Comparison of ENCODE assay signal across 8 mouse cellular contexts in genomic region chr5:136953440-136953951, GRCm38 (mm10). TPM values are rescaled to one million over a fixed set of nuclear protein-coding genes. Genes with fewer than 3 reads are reported as not detected.
DNase-seq lines count a peak whose midpoint lies in the region; ATAC-seq and TF ChIP-seq lines count a peak whose summit lies in the region.

No protein-coding gene starts in this region.

- no peaks in the 10 kb centered on the region for H3K36me3 ChIP-seq in testis, adult 2 months (ENCODE audit: control insufficient read depth, insufficient read depth, low read length)
- H3K36me3 ChIP-seq in heart, embryonic 13.5 days: peaks cover 6% of the 10 kb centered on the region
- no peaks in the 10 kb centered on the region for H3K36me3 ChIP-seq in kidney, embryonic 16.5 days (ENCODE audit: insufficient read depth, low read length)
- H3K36me3 ChIP-seq in lung, embryonic 15.5 days: no peaks in the 10 kb centered on the region
- H3K36me3 ChIP-seq in small intestine, adult 2 months (ENCODE audit: control insufficient read depth, insufficient read depth, low read length): no peaks in the 10 kb centered on the region

- no peaks in the 10 kb centered on the region for H3K27me3 ChIP-seq in testis, adult 2 months (ENCODE audit: control insufficient read depth, insufficient read depth, low read length)
- no peaks in the 10 kb centered on the region; the same call in 1 of the 2 replicates for H3K27me3 ChIP-seq in heart, embryonic 13.5 days (replicated peaks)
- H3K27me3 ChIP-seq in kidney, embryonic 16.5 days (ENCODE audit: insufficient read depth, low read length): no peaks in the 10 kb centered on the region
- H3K27me3 ChIP-seq in lung, embryonic 15.5 days: no peaks in the 10 kb centered on the region
- H3K27me3 ChIP-seq in small intestine, adult 2 months (ENCODE audit: control insufficient read depth, insufficient read depth, low read length): no peaks in the 10 kb centered on the region

- H3K4me2 ChIP-seq in heart, embryonic 13.5 days: peak overlapping the region; percentile 80
- H3K4me2 ChIP-seq in kidney, embryonic 16.5 days (replicated peaks; ENCODE audit: low read depth, low read length): peak overlapping the region; percentile 87
- H3K4me2 ChIP-seq in lung, embryonic 15.5 days: peak overlapping the region; percentile 73

- peaks cover 3% of the 10 kb centered on the region for H3K4me1 ChIP-seq in testis, adult 2 months (ENCODE audit: control insufficient read depth, insufficient read depth, low read length)
- peaks cover 17% of the 10 kb centered on the region for H3K4me1 ChIP-seq in heart, embryonic 13.5 days
- peaks cover 13% of the 10 kb centered on the region for H3K4me1 ChIP-seq in kidney, embryonic 16.5 days (ENCODE audit: insufficient read depth, low read length)
- H3K4me1 ChIP-seq in lung, embryonic 15.5 days: peaks cover 26% of the 10 kb centered on the region
- peaks cover 20% of the 10 kb centered on the region for H3K4me1 ChIP-seq in small intestine, adult 2 months (ENCODE audit: control insufficient read depth, insufficient read depth, insufficient read length, low read length)

- H3K9ac ChIP-seq in heart, embryonic 13.5 days: peak overlapping the region; percentile 92
- H3K9ac ChIP-seq in kidney, embryonic 16.5 days (replicated peaks; ENCODE audit: low read length): peak overlapping the region; percentile 76
- peak overlapping the region; percentile 80 for H3K9ac ChIP-seq in lung, embryonic 15.5 days

- H3K9me3 ChIP-seq in heart, embryonic 13.5 days: no peaks in the 10 kb centered on the region
- H3K9me3 ChIP-seq in kidney, embryonic 16.5 days (ENCODE audit: low read length): no peaks in the 10 kb centered on the region
- no peaks in the 10 kb centered on the region for H3K9me3 ChIP-seq in lung, embryonic 15.5 days

- DNase-seq in testis, postnatal 14 days (ENCODE audit: low spot score): no peak
- DNase-seq in cerebellum, postnatal 36 days: peak; percentile 41 to 57
- DNase-seq in retina, embryonic 14.5 days (ENCODE audit: low spot score): no peak

- no peak for TF ChIP-seq CTCF in testis, adult 2 months (IDR thresholded peaks at IDR 0.05; ENCODE audit: control insufficient read depth, insufficient read depth, insufficient replicate concordance, low read depth, low read length)
- no peak for TF ChIP-seq CTCF in small intestine, adult 2 months (IDR thresholded peaks at IDR 0.05; ENCODE audit: extremely low read depth, insufficient read length, insufficient replicate concordance, low read depth, low read length)

- 3% methylated on average over 12 of the region's 12 CpGs for WGBS in heart, embryonic 13.5 days
- 3% methylated on average over 12 of the region's 12 CpGs for WGBS in kidney, embryonic 16.5 days
- 1% methylated on average over 12 of the region's 12 CpGs for WGBS in lung, embryonic 15.5 days
- 2% methylated on average over 12 of the region's 12 CpGs for WGBS in small intestine, adult 2 months

- no peak for TF ChIP-seq POLR2A in testis, adult 2 months (IDR thresholded peaks at IDR 0.05; ENCODE audit: control insufficient read depth, low read depth, low read length)
- no peak for TF ChIP-seq POLR2A in small intestine, adult 2 months (IDR thresholded peaks at IDR 0.05; ENCODE audit: low read depth, low read length)

- 0 out of 2 replicates have a peak, but pooled peaks have one; percentile 17 for ATAC-seq in heart, embryonic 13.5 days (ENCODE audit: extremely low read depth, insufficient number of reproducible peaks, low FRiP score, low TSS enrichment)
- ATAC-seq in kidney, embryonic 16.5 days (ENCODE audit: low FRiP score, low TSS enrichment): peak; percentile 36
- no peak for ATAC-seq in lung, embryonic 15.5 days (ENCODE audit: borderline replicate concordance, extremely low read depth, low FRiP score, low TSS enrichment)

- peak overlapping the region; percentile 94 for H3K4me3 ChIP-seq in testis, adult 2 months (ENCODE audit: control insufficient read depth, low read depth, low read length)
- peak overlapping the region; percentile 88 for H3K4me3 ChIP-seq in heart, embryonic 13.5 days
- peak overlapping the region; percentile 80 for H3K4me3 ChIP-seq in kidney, embryonic 16.5 days (ENCODE audit: low read length)
- peak overlapping the region; percentile 72 for H3K4me3 ChIP-seq in lung, embryonic 15.5 days
- H3K4me3 ChIP-seq in small intestine, adult 2 months (ENCODE audit: low read depth, low read length): peak overlapping the region; percentile 81

- H3K27ac ChIP-seq in testis, adult 2 months (ENCODE audit: control insufficient read depth, insufficient read depth, low read depth, low read length): peak overlapping the region; percentile 95
- peak overlapping the region; percentile 67 for H3K27ac ChIP-seq in heart, embryonic 13.5 days (replicated peaks)
- H3K27ac ChIP-seq in kidney, embryonic 16.5 days (ENCODE audit: low read length): peak overlapping the region; percentile 67
- H3K27ac ChIP-seq in lung, embryonic 15.5 days: peak overlapping the region; percentile 76
- peak overlapping the region; percentile 77 for H3K27ac ChIP-seq in small intestine, adult 2 months (ENCODE audit: insufficient read depth, low read depth, low read length)

RNA-seq across cellular contexts. Expression of gene Fis1, which starts 0.4 kb away (rescaled TPM):
- 71.3 and 76.5 TPM in 2 replicates for polyA plus RNA-seq in testis, adult 2 months (2012; rRNA removed)
- 249 and 252 TPM in 2 replicates for polyA plus RNA-seq in heart, embryonic 13.5 days (2015; fragmentation: Nextera tagmentation; extraction: Ambion mirVana)
- polyA plus RNA-seq in kidney, embryonic 16.5 days (2015; fragmentation: Nextera tagmentation; extraction: Ambion mirVana): 291 and 296 TPM in 2 replicates
- 291 and 292 TPM in 2 replicates for polyA plus RNA-seq in lung, embryonic 15.5 days (2015; fragmentation: Nextera tagmentation; extraction: Ambion mirVana)
- polyA plus RNA-seq in small intestine, adult 2 months (2012; rRNA removed): 106 and 261 TPM in 2 replicates

RNA-seq across cellular contexts. Expression of gene Cldn15, which starts 12.9 kb away (rescaled TPM):
- polyA plus RNA-seq in testis, adult 2 months (2012; rRNA removed): 0.25 and 0.58 TPM in 2 replicates
- 3.8 and 4.3 TPM in 2 replicates for polyA plus RNA-seq in heart, embryonic 13.5 days (2015; fragmentation: Nextera tagmentation; extraction: Ambion mirVana)
- 4.0 and 4.9 TPM in 2 replicates for polyA plus RNA-seq in kidney, embryonic 16.5 days (2015; fragmentation: Nextera tagmentation; extraction: Ambion mirVana)
- 4.7 and 5.1 TPM in 2 replicates for polyA plus RNA-seq in lung, embryonic 15.5 days (2015; fragmentation: Nextera tagmentation; extraction: Ambion mirVana)
- 313 and 657 TPM in 2 replicates for polyA plus RNA-seq in small intestine, adult 2 months (2012; rRNA removed)

RNA-seq across cellular contexts. Expression of gene Plod3, which starts 33.3 kb away (rescaled TPM):
- 15.3 and 16.3 TPM in 2 replicates for polyA plus RNA-seq in testis, adult 2 months (2012; rRNA removed)
- 43.2 and 45.6 TPM in 2 replicates for polyA plus RNA-seq in heart, embryonic 13.5 days (2015; fragmentation: Nextera tagmentation; extraction: Ambion mirVana)
- 59.7 and 64.4 TPM in 2 replicates for polyA plus RNA-seq in kidney, embryonic 16.5 days (2015; fragmentation: Nextera tagmentation; extraction: Ambion mirVana)
- polyA plus RNA-seq in lung, embryonic 15.5 days (2015; fragmentation: Nextera tagmentation; extraction: Ambion mirVana): 55.9 and 58.9 TPM in 2 replicates
- 17.1 and 21.6 TPM in 2 replicates for polyA plus RNA-seq in small intestine, adult 2 months (2012; rRNA removed)

RNA-seq across cellular contexts. Expression of gene Znhit1, which starts 34.3 kb away (rescaled TPM):
- polyA plus RNA-seq in testis, adult 2 months (2012; rRNA removed): 308 and 386 TPM in 2 replicates
- polyA plus RNA-seq in heart, embryonic 13.5 days (2015; fragmentation: Nextera tagmentation; extraction: Ambion mirVana): 79.8 and 81.9 TPM in 2 replicates
- polyA plus RNA-seq in kidney, embryonic 16.5 days (2015; fragmentation: Nextera tagmentation; extraction: Ambion mirVana): 90.5 and 97.7 TPM in 2 replicates
- 101 and 102 TPM in 2 replicates for polyA plus RNA-seq in lung, embryonic 15.5 days (2015; fragmentation: Nextera tagmentation; extraction: Ambion mirVana)
- polyA plus RNA-seq in small intestine, adult 2 months (2012; rRNA removed): 47.6 and 92.2 TPM in 2 replicates

RNA-seq across cellular contexts. Expression of gene Ift22, which starts 45.5 kb away (rescaled TPM):
- polyA plus RNA-seq in testis, adult 2 months (2012; rRNA removed): 133 TPM in 2 replicates
- polyA plus RNA-seq in heart, embryonic 13.5 days (2015; fragmentation: Nextera tagmentation; extraction: Ambion mirVana): 32.7 and 38.7 TPM in 2 replicates
- polyA plus RNA-seq in kidney, embryonic 16.5 days (2015; fragmentation: Nextera tagmentation; extraction: Ambion mirVana): 87.8 and 88.1 TPM in 2 replicates
- 84.6 and 87.1 TPM in 2 replicates for polyA plus RNA-seq in lung, embryonic 15.5 days (2015; fragmentation: Nextera tagmentation; extraction: Ambion mirVana)
- 11.1 and 13.3 TPM in 2 replicates for polyA plus RNA-seq in small intestine, adult 2 months (2012; rRNA removed)

Comparison
In these comparisons a context has a peak if more than half of its experiments do, and no peak if none do; other contexts are left out.
1. DNase-seq: peak in cerebellum, postnatal 36 days (2 of 2); none in testis, postnatal 14 days (single experiment) and retina, embryonic 14.5 days (single experiment).
2. RNA of gene Cldn15, which starts 12.9 kb away (polyA plus RNA-seq): 313 to 657 TPM in small intestine, adult 2 months; 4.7 to 5.1 TPM in lung, embryonic 15.5 days, 4.0 to 4.9 TPM in kidney, embryonic 16.5 days, 3.8 to 4.3 TPM in heart, embryonic 13.5 days and 0.25 to 0.58 TPM in testis, adult 2 months; every median in the first group is over 10 times any median in the second.
3. Peak in every context shown above with its lines, with median percentiles within 50 percentile points of each other: H3K27ac ChIP-seq, H3K4me3 ChIP-seq, H3K4me2 ChIP-seq and H3K9ac ChIP-seq.